Mouse (Mus musculus): ENCODE results near the gene Exog. TPM values are rescaled to one million over a fixed set of nuclear protein-coding genes. Genes with fewer than 3 reads are reported as not detected.

Gene Exog
- polyA plus RNA-seq, 1 experiment from 2014 or later = 28.4 TPM

- peaks cover 5% of the 10 kb centered on the region; the same call in 1 of the 2 replicates for H3K4me1 ChIP-seq
- no peak overlapping the region for H3K4me3 ChIP-seq
- ATAC-seq (ENCODE audit: insufficient number of reproducible peaks, low FRiP score, low TSS enrichment, low read depth) = no peak
- no peak overlapping the region for H3K9ac ChIP-seq
- H3K4me2 ChIP-seq = no peak overlapping the region
- no peaks in the 10 kb centered on the region for H3K36me3 ChIP-seq
- no peaks in the 10 kb centered on the region for H3K9me3 ChIP-seq
- no peak overlapping the region for H3K27ac ChIP-seq
- no peaks in the 10 kb centered on the region for H3K27me3 ChIP-seq
- WGBS = 38% methylated on average over 23 of the region's 23 CpGs
Measured at GRCm38 (mm10) chr9:119483554-119484353, 39.0 kb downstream of the Exog start.

- H3K27me3 ChIP-seq = no peaks in the 10 kb centered on the region
- H3K27ac ChIP-seq = no peak overlapping the region
- no peak overlapping the region for H3K4me3 ChIP-seq
- H3K9ac ChIP-seq = no peak overlapping the region
- no peaks in the 10 kb centered on the region for H3K36me3 ChIP-seq
- ATAC-seq (ENCODE audit: insufficient number of reproducible peaks, low FRiP score, low TSS enrichment, low read depth) = no peak
- 57% methylated on average over 9 of the region's 9 CpGs for WGBS
- peaks cover 2% of the 10 kb centered on the region; the same call in 1 of the 2 replicates for H3K4me1 ChIP-seq
- no peak overlapping the region for H3K4me2 ChIP-seq
- no peaks in the 10 kb centered on the region for H3K9me3 ChIP-seq
Measured at GRCm38 (mm10) chr9:119484420-119484819, 39.7 kb downstream of the Exog start.

GRCm38 (mm10) chr9:119484868-119485267, 40.1 kb downstream of the Exog start:
- WGBS = 76% methylated on average over 13 of the region's 13 CpGs
- Histone ChIP-seq H3K4me2 (no peak overlapping the region), H3K27me3 (no peaks in the 10 kb centered on the region), H3K9me3 (no peaks in the 10 kb centered on the region), H3K4me1 (no peaks in the 10 kb centered on the region; the same call in 1 of the 2 replicates), H3K9ac (no peak overlapping the region), H3K4me3 (no peak overlapping the region), H3K27ac (no peak overlapping the region), H3K36me3 (no peaks in the 10 kb centered on the region)
- no peak for ATAC-seq (ENCODE audit: insufficient number of reproducible peaks, low FRiP score, low TSS enrichment, low read depth)

- no peak overlapping the region for H3K9ac ChIP-seq
- ATAC-seq (ENCODE audit: insufficient number of reproducible peaks, low FRiP score, low TSS enrichment, low read depth) = no peak
- 75% methylated on average over 9 of the region's 9 CpGs for WGBS
- no peaks in the 10 kb centered on the region for H3K27me3 ChIP-seq
- no peaks in the 10 kb centered on the region for H3K36me3 ChIP-seq
- H3K4me3 ChIP-seq = no peak overlapping the region
- no peaks in the 10 kb centered on the region for H3K9me3 ChIP-seq
- 0 out of 2 replicates have a peak, but pooled peaks cover 2% of the 10 kb centered on the region for H3K4me1 ChIP-seq
- H3K4me2 ChIP-seq = no peak overlapping the region
- no peak overlapping the region for H3K27ac ChIP-seq
Measured at GRCm38 (mm10) chr9:119496354-119496753, 51.6 kb downstream of the Exog start.

GRCm38 (mm10) chr9:119496960-119497359, 52.2 kb downstream of the Exog start:
- Histone ChIP-seq H3K36me3 (no peaks in the 10 kb centered on the region), H3K27me3 (no peaks in the 10 kb centered on the region), H3K4me2 (no peak overlapping the region), H3K4me1 (0 out of 2 replicates have a peak, but pooled peaks cover 2% of the 10 kb centered on the region), H3K9ac (no peak overlapping the region), H3K4me3 (no peak overlapping the region), H3K27ac (no peak overlapping the region), H3K9me3 (no peaks in the 10 kb centered on the region)
- 48% methylated on average over 5 of the region's 5 CpGs for WGBS
- no peak for ATAC-seq (ENCODE audit: insufficient number of reproducible peaks, low FRiP score, low TSS enrichment, low read depth)

- H3K36me3 ChIP-seq = no peaks in the 10 kb centered on the region
Measured at GRCm38 (mm10) chr9:119497546-119498246, 53.0 kb downstream of the Exog start.

GRCm38 (mm10) chr9:119498247-119498607, 53.5 kb downstream of the Exog start:
- ATAC-seq (ENCODE audit: insufficient number of reproducible peaks, low FRiP score, low TSS enrichment, low read depth) = no peak
- no peaks in the 10 kb centered on the region for H3K9me3 ChIP-seq
- WGBS = 89% methylated on average over 9 of the region's 9 CpGs

More at GRCm38 (mm10) chr9:119497546-119498246, 53.0 kb downstream of the Exog start:
- WGBS = 88% methylated on average over 15 of the region's 15 CpGs
- Histone ChIP-seq H3K4me1 (0 out of 2 replicates have a peak, but pooled peaks cover 2% of the 10 kb centered on the region), H3K9ac (no peak overlapping the region), H3K9me3 (no peaks in the 10 kb centered on the region), H3K27me3 (no peaks in the 10 kb centered on the region), H3K4me2 (no peak overlapping the region), H3K4me3 (no peak overlapping the region), H3K27ac (no peak overlapping the region)
- ATAC-seq (ENCODE audit: insufficient number of reproducible peaks, low FRiP score, low TSS enrichment, low read depth) = no peak

GRCm38 (mm10) chr9:119498885-119499284, 54.1 kb downstream of the Exog start:
- H3K4me3 ChIP-seq = no peak overlapping the region
- no peaks in the 10 kb centered on the region for H3K27me3 ChIP-seq
- no peaks in the 10 kb centered on the region for H3K36me3 ChIP-seq
- H3K9me3 ChIP-seq = no peaks in the 10 kb centered on the region
- no peak overlapping the region for H3K27ac ChIP-seq
- 71% methylated on average over 7 of the region's 7 CpGs for WGBS
- no peak overlapping the region for H3K4me2 ChIP-seq
- ATAC-seq (ENCODE audit: insufficient number of reproducible peaks, low FRiP score, low TSS enrichment, low read depth) = no peak
- no peak overlapping the region for H3K9ac ChIP-seq
- 0 out of 2 replicates have a peak, but pooled peaks cover 2% of the 10 kb centered on the region for H3K4me1 ChIP-seq

More at GRCm38 (mm10) chr9:119498247-119498607, 53.5 kb downstream of the Exog start:
- Histone ChIP-seq H3K4me3 (no peak overlapping the region), H3K36me3 (no peaks in the 10 kb centered on the region), H3K27ac (no peak overlapping the region), H3K9ac (no peak overlapping the region), H3K27me3 (no peaks in the 10 kb centered on the region), H3K4me1 (0 out of 2 replicates have a peak, but pooled peaks cover 2% of the 10 kb centered on the region), H3K4me2 (no peak overlapping the region)

- no peak overlapping the region for H3K27ac ChIP-seq
- no peaks in the 10 kb centered on the region for H3K9me3 ChIP-seq
- WGBS = 91% methylated on average over 9 of the region's 9 CpGs
- no peak overlapping the region for H3K9ac ChIP-seq
- H3K4me2 ChIP-seq = no peak overlapping the region
- H3K4me1 ChIP-seq = no peaks in the 10 kb centered on the region
- no peak for ATAC-seq (ENCODE audit: insufficient number of reproducible peaks, low FRiP score, low TSS enrichment, low read depth)
- H3K4me3 ChIP-seq = no peak overlapping the region
- no peaks in the 10 kb centered on the region for H3K27me3 ChIP-seq
- no peaks in the 10 kb centered on the region for H3K36me3 ChIP-seq
Measured at GRCm38 (mm10) chr9:119503613-119504012, 58.9 kb downstream of the Exog start.

- 61% methylated on average over 11 of the region's 11 CpGs for WGBS
- Histone ChIP-seq H3K27me3 (no peaks in the 10 kb centered on the region), H3K4me2 (no peak overlapping the region), H3K27ac (no peak overlapping the region), H3K36me3 (no peaks in the 10 kb centered on the region), H3K4me1 (no peaks in the 10 kb centered on the region), H3K9ac (no peak overlapping the region), H3K9me3 (no peaks in the 10 kb centered on the region), H3K4me3 (no peak overlapping the region)
- ATAC-seq (ENCODE audit: insufficient number of reproducible peaks, low FRiP score, low TSS enrichment, low read depth) = no peak
Measured at GRCm38 (mm10) chr9:119504981-119505658, 60.4 kb downstream of the Exog start.

- H3K27me3 ChIP-seq = no peaks in the 10 kb centered on the region
- H3K9ac ChIP-seq = no peak overlapping the region
- no peak overlapping the region for H3K4me3 ChIP-seq
- H3K9me3 ChIP-seq = no peaks in the 10 kb centered on the region
- H3K27ac ChIP-seq = no peak overlapping the region
- H3K36me3 ChIP-seq = no peaks in the 10 kb centered on the region
- no peak overlapping the region for H3K4me2 ChIP-seq
- 27% methylated on average over 6 of the region's 6 CpGs for WGBS
- peaks cover 3% of the 10 kb centered on the region; the same call in 1 of the 2 replicates for H3K4me1 ChIP-seq
- peak; percentile 56; the same call in 1 of the 2 replicates for ATAC-seq (ENCODE audit: insufficient number of reproducible peaks, low FRiP score, low TSS enrichment, low read depth)
Measured at GRCm38 (mm10) chr9:119510902-119511301, 66.2 kb downstream of the Exog start.

All from limb, embryonic 15.5 days (tissue).